Mouse (Mus musculus): Measurements from ENCODE around the gene Itpk1. TPM values are rescaled to one million over a fixed set of nuclear protein-coding genes. Genes with fewer than 3 reads are reported as not detected.
A peak's percentile ranks its signal among the peaks of the same experiment; 100 is the strongest.

The Itpk1 gene
- polyA plus RNA-seq (2015; fragmentation: Nextera tagmentation; extraction: Ambion mirVana): 19.7 and 20.7 TPM in 2 replicates

DNA sequence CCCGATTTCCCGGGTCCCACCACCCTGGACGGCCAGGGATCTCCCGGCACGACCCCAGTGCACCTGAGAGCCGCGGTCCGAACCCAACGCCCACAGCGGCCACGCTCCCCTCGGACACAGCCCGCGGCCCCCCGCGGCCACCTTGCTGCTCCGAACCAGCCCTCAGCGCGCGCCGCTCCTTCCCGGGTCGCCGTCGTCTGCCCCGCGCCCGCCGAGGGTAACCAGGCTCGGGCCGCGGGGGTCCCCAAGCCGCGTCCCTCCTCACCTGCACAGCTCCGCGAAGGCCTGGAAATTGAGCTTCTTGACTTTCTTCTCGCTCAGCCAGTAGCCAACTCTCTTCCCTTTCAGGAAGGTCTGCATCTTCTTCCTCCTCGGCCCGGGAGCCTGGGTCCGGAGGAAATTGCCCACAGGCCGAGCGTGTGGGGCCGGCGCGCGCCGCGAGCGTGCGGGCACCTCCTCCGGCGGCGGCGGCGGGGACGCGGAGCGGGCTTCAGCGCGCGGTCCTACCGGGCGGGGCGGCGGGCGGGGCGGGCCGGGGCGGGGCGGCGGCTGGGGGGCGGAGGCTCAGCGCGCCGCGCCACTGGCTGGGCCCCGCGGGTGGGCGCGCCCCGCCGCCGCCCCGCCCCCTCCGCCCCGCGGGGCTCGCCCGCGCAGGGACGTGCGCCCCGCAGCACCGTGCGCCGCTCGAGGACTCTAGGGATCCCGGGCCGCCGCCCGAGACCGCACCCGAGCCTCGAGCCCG is at the start of gene Itpk1:
Gene Itpk1 (minus strand): TSS at position 474 of the 742 bp plus-strand sequence.
- Histone ChIP-seq H3K4me2 (replicated peaks) (peak within 1 kb of the TSS; percentile 89), H3K27ac (peak within 1 kb of the TSS; percentile 89), H3K9me3 (no peaks in the 10 kb centered on the region), H3K4me1 (replicated peaks) (peaks cover 42% of the 10 kb centered on the region), H3K4me3 (replicated peaks) (peak within 1 kb of the TSS; percentile 75), H3K27me3 (0 out of 2 replicates have a peak, but pooled peaks cover 6% of the 10 kb centered on the region), H3K9ac (replicated peaks) (peak within 1 kb of the TSS; percentile 81), H3K36me3 (no peaks in the 10 kb centered on the region)
- peak; percentile 83 for ATAC-seq
- 0% methylated on average over 52 of the region's 105 CpGs for WGBS

DNA sequence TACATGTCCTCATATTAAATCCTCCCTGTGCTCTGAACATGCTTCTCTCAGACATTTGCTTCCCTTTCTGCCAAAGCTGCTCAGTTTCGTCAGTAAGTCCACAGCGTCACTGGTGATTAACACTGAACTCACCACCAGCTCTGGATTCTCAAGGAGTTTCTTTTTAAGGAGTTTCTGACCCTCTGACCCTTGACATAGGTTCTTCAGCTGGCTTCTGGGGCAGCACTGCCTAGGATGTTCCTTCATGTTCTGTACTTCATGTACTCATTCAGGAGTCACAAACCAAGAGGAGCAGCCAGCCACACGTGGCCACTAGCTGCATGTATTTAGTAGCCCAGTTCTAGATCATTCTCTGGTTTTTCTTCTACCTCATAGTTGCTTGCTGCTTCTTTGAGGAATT is 43.5 kb upstream of the Itpk1 start:
- Histone ChIP-seq H3K27ac (no peak overlapping the region), H3K4me1 (replicated peaks) (peaks cover 12% of the 10 kb centered on the region), H3K27me3 (no peaks in the 10 kb centered on the region), H3K36me3 (peaks cover 16% of the 10 kb centered on the region), H3K9ac (replicated peaks) (no peak overlapping the region), H3K4me3 (replicated peaks) (no peak overlapping the region), H3K4me2 (replicated peaks) (no peak overlapping the region), H3K9me3 (no peaks in the 10 kb centered on the region)
- ATAC-seq: no peak
- WGBS: 93% methylated on average over 3 of the region's 3 CpGs

DNA sequence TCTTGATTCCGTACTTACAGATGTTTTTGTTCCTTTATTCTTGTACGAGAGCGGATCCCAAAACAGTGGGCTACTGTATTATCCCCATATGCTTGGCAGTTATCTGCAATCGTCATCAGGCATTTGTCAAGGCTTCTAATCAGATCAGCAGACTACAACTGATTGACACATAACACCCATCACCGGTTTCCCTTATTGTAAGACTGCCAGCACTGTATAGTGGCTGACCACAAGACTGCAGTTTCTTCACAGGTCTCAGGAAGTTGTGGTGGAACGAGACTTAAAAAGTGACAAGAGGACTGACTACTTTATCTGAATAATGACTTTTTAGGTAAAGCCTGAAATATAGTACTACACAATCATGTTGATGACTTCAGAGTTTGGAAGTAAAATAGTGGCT is 40.1 kb upstream of the Itpk1 start:
- Histone ChIP-seq H3K27me3 (no peaks in the 10 kb centered on the region), H3K27ac (no peak overlapping the region), H3K4me1 (replicated peaks) (peaks cover 24% of the 10 kb centered on the region), H3K9ac (replicated peaks) (no peak overlapping the region), H3K4me2 (replicated peaks) (peak overlapping the region; percentile 88), H3K9me3 (no peaks in the 10 kb centered on the region), H3K4me3 (replicated peaks) (peak overlapping the region; percentile 73; the same call in 1 of the 2 replicates), H3K36me3 (peaks cover 16% of the 10 kb centered on the region)
- ATAC-seq: no peak
- 67% methylated on average over 6 of the region's 6 CpGs for WGBS

GRCm38 (mm10) chr12:102743589-102744574 is 39.2 kb upstream of the Itpk1 start, which contains the start of the genes Moap1 and Tmem251:
Moap1 (minus strand) TSS chr12:102743661.
Tmem251 (plus strand) TSS chr12:102743762.
- Histone ChIP-seq H3K27ac (peak within 1 kb of the TSS; percentile 94), H3K9me3 (no peaks in the 10 kb centered on the region), H3K9ac (replicated peaks) (peak within 1 kb of the TSS; percentile 89), H3K36me3 (peaks cover 13% of the 10 kb centered on the region), H3K4me2 (replicated peaks) (peak within 1 kb of the TSS; percentile 88), H3K4me1 (replicated peaks) (peaks cover 24% of the 10 kb centered on the region), H3K4me3 (replicated peaks) (peak within 1 kb of the TSS; percentile 73), H3K27me3 (no peaks in the 10 kb centered on the region)
- under 1% methylated on average over 60 of the region's 63 CpGs for WGBS
- peak; percentile 98 for ATAC-seq

GRCm38 (mm10) chr12:102743036-102743588 is 38.4 kb upstream of the Itpk1 start:
- H3K4me1 ChIP-seq (replicated peaks): peaks cover 24% of the 10 kb centered on the region
- H3K27me3 ChIP-seq: no peaks in the 10 kb centered on the region
- peak overlapping the region; percentile 88 for H3K4me2 ChIP-seq (replicated peaks)
- peak; percentile 74 for ATAC-seq
- WGBS: under 1% methylated on average over 33 of the region's 33 CpGs
- H3K36me3 ChIP-seq: peaks cover 6% of the 10 kb centered on the region
- H3K4me3 ChIP-seq (replicated peaks): peak overlapping the region; percentile 73
- no peaks in the 10 kb centered on the region for H3K9me3 ChIP-seq
- H3K9ac ChIP-seq (replicated peaks): peak overlapping the region; percentile 89
- H3K27ac ChIP-seq: peak overlapping the region; percentile 94

GRCm38 (mm10) chr12:102742056-102742455 is 37.3 kb upstream of the Itpk1 start:
- Histone ChIP-seq H3K27ac (no peak overlapping the region), H3K4me1 (replicated peaks) (peaks cover 24% of the 10 kb centered on the region), H3K4me2 (replicated peaks) (peak overlapping the region; percentile 88), H3K9ac (replicated peaks) (no peak overlapping the region), H3K4me3 (replicated peaks) (no peak overlapping the region), H3K27me3 (no peaks in the 10 kb centered on the region), H3K9me3 (no peaks in the 10 kb centered on the region), H3K36me3 (0 out of 2 replicates have a peak, but pooled peaks cover 2% of the 10 kb centered on the region)
- WGBS: 93% methylated on average over 7 of the region's 7 CpGs
- no peak for ATAC-seq

DNA sequence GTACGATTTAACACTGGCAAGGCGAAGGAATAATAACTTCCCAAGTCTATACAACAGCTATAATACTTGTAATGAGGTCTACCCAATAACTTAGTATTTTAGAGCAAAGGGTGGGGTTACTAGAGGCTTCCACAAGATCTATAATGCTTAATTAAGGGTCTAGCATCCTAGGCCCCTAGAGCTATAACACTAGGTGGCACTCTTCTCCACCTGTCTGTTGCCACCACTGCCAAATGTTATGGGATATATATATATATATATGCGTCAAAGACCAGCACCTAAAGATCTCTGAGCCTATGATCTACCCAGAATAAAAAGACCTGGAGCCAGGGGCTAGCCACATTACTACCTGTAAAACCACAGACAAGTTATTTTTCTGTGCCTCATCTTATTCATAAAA is 35.6 kb upstream of the Itpk1 start:
- Histone ChIP-seq H3K27me3 (no peaks in the 10 kb centered on the region), H3K9ac (replicated peaks) (no peak overlapping the region), H3K4me3 (replicated peaks) (no peak overlapping the region), H3K36me3 (no peaks in the 10 kb centered on the region), H3K4me2 (replicated peaks) (no peak overlapping the region), H3K9me3 (no peaks in the 10 kb centered on the region), H3K4me1 (replicated peaks) (peaks cover 24% of the 10 kb centered on the region), H3K27ac (no peak overlapping the region)
- no peak for ATAC-seq
- 67% methylated on average over 3 of the region's 3 CpGs for WGBS

- Histone ChIP-seq H3K9me3 (no peaks in the 10 kb centered on the region), H3K36me3 (no peaks in the 10 kb centered on the region), H3K9ac (replicated peaks) (no peak overlapping the region), H3K4me3 (replicated peaks) (no peak overlapping the region), H3K27ac (no peak overlapping the region), H3K4me1 (replicated peaks) (peaks cover 15% of the 10 kb centered on the region), H3K27me3 (no peaks in the 10 kb centered on the region), H3K4me2 (replicated peaks) (no peak overlapping the region)
- WGBS: 85% methylated on average over 5 of the region's 5 CpGs
- ATAC-seq: no peak
Observed at GRCm38 (mm10) chr12:102739096-102739495, 34.4 kb upstream of the Itpk1 start.

DNA sequence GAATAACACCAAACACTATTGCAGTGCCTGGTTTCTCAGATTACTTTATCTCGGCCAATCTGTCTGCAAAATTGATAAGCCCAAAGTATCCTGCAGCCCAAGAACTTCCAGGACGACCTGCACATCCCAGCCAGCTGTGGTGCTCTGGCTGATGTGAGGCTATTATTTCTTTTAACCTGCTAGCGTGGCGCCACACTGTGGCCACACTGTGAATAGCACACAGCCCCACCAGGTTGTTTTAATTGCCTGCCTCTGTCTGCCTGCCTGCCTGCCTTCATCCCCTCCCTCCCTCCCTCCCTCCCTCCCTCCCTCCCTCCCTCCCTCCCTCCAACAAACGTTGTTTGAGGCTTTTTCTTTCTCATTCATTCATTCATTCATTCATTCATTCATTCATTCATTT is 28.7 kb upstream of the Itpk1 start:
- Histone ChIP-seq H3K9ac (replicated peaks) (no peak overlapping the region), H3K36me3 (no peaks in the 10 kb centered on the region), H3K4me1 (replicated peaks) (peaks cover 24% of the 10 kb centered on the region), H3K27ac (no peak overlapping the region), H3K4me2 (replicated peaks) (no peak overlapping the region), H3K27me3 (no peaks in the 10 kb centered on the region), H3K9me3 (no peaks in the 10 kb centered on the region), H3K4me3 (replicated peaks) (no peak overlapping the region)
- ATAC-seq: no peak
- WGBS: 8% methylated on average over 5 of the region's 5 CpGs

- Histone ChIP-seq H3K9me3 (no peaks in the 10 kb centered on the region), H3K36me3 (no peaks in the 10 kb centered on the region), H3K4me2 (replicated peaks) (peak overlapping the region; percentile 46), H3K27me3 (no peaks in the 10 kb centered on the region), H3K27ac (peak overlapping the region; percentile 90), H3K4me3 (replicated peaks) (peak overlapping the region; percentile 23), H3K9ac (replicated peaks) (peak overlapping the region; percentile 15), H3K4me1 (replicated peaks) (peaks cover 24% of the 10 kb centered on the region)
- peak; percentile 62 for ATAC-seq
- 34% methylated on average over 16 of the region's 16 CpGs for WGBS
Observed at GRCm38 (mm10) chr12:102730798-102731619, 26.3 kb upstream of the Itpk1 start.
